Mouse (Mus musculus) olfactory bulb, adult 2 months (tissue): Measurements from ENCODE around the gene Csdc2.

Experiments
- CTCF ChIP-seq: fragments of 200-500 bp; IDR thresholded peaks from 2 replicates; pipeline ENCODE4 v1.5.1; 2012; ENCODE audit warnings: low read depth, mild to moderate bottlenecking, low read length, moderate library complexity; ENCODE audit not compliant: insufficient read depth
- POLR2A ChIP-seq: fragments of 200-500 bp; IDR thresholded peaks from 2 replicates; pipeline ENCODE4 v1.6.1; 2012; ENCODE audit warnings: mild to moderate bottlenecking, low read depth, low read length, moderate library complexity; ENCODE audit not compliant: insufficient read depth

- no peak for TF ChIP-seq CTCF
- peak; percentile 44; the same call in 1 of the 2 replicates for TF ChIP-seq POLR2A
Observed at GRCm38 (mm10) chr15:81925760-81926445, 10.7 kb upstream of the Csdc2 start, which contains the start of gene Polr3h.
